Mouse (Mus musculus) stomach, postnatal 0 days (tissue): ENCODE results near the gene Snrpg.

Source experiments
- CTCF ChIP-seq: IDR thresholded peaks from 2 replicates; pipeline ENCODE4 v1.5.1; 2016; ENCODE audit warnings: antibody characterized with exemption, low read depth, mild to moderate bottlenecking, moderate library complexity
- EP300 ChIP-seq: optimal IDR thresholded peaks from 2 replicates; pipeline ENCODE3; 2016; ENCODE audit warnings: antibody characterized with exemption

- TF ChIP-seq CTCF (no peak; the same call in 1 of the 2 replicates), EP300 (no peak)
Measured at GRCm38 (mm10) chr6:86403728-86404099, 32.6 kb downstream of the Snrpg start.
